Mouse (Mus musculus) cerebellum, adult 11 months (tissue): ENCODE measurements around the gene Xpnpep1.

Experiments used
- DNase-seq: peaks from one replicate; pipeline ENCODE4 v3.0.0; 2022

Gene Xpnpep1

DNA sequence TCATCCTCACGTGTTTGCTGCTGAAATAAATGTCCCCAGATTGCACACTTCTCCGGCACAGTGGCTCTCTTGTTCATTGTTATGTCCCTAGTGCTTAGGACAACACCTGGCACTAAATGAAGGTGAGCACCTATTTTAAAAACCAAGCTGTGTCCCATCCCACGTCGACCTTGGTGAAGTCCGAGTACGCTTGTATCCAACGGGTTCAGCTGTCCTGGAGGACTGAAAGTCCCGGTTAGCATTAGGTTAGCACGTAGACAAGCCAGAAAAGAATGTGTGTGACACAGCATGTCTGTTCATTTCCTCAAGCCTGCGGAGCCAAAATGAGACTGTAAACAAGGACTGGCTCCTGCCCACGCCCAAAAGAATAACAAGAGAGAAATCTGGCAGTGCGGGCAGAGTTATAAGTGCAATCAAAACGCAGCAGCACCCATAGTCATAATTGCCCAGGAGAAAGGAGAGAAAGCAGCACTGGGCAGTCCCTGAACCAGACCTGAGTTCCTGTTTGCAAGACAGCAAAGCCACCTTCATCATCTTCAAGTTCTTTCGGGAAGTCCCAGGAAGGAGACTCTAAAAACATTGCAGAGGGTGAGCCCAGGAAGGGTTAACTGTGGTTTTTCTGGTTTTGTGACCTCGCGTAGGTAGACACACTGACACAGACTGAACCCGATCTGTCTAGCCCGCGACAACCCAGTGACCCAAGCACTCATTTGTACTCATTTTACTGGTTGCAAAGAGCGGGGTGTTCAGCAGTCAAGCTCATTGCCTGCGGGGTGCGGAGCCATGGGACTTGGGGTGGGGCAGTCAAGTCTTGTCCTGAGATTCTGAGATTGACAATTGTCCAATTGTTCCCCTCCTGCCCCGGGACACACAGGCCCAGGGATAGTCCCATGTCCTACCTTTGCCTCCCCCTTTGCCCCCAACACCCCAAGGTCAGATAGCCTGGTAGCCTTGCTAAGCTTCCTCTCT, at the start of gene Xpnpep1:
TSS of gene Xpnpep1 (minus strand) at position 51 of the 969 bp plus-strand sequence.
- DNase-seq: no peak

DNA sequence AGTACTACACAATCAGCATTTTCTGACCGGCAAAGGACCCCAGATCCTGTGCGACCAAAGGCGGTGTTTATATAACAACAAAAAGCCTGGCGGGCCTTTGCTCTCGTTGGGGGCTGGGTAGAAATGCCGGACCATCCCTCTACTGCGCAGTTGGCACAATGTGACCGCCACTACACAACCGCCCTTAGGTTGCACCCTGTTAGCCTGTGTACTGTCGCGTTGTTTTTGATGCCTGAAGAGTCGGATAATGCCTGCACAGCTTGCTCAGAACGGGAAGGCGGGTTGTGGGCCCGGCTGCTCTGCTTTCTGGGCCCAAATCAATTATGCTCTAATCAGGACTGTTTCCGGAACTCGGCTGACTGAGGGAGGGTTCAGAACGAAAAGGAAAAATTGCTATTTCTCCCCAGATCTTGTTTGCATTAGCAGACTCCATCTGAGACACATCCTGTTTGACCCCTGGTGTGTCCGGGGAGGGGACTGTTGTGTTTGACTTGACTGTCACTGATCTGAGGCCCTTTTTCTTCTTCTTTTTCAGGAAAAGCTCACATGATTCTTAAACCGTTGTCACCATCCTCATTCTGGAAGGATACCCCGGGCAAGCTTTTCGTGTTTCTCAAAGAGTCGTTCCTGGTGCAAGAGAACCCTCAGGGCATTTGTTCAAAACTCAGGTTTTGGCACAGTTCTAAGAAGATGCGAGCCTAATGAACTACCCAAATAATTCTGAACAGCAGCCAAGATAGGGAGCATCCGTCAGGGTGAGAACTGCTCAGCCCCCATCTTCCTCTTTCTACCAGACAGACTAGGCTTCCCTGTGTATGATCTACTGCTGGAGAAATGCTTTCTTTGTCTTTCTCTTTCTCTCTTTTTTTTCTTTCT, 47.5 kb upstream of the Xpnpep1 start:
- DNase-seq: no peak

DNA sequence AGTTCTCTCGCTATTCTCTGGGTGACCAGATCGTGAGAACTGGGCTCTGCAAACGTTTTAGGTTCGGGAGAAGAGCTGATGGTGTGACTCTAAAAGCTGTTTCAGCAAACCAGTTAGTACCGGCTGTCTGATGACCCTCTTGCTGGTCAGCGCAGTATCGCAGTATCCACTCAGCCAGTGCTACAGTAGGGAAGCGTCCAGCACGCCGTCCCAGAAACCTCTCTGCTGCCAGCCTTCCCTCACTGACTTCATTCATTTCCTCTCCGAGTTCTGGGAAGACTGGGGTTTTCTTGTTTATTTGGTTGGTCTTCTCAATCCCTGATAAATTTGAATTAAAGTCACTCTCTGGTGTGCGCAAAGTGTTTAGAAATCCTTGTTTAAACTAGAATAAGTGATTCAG, 46.8 kb upstream of the Xpnpep1 start:
- DNase-seq: no peak

GRCm38 (mm10) chr19:53084735-53085134, 44.7 kb upstream of the Xpnpep1 start:
- DNase-seq: peak; percentile 45

GRCm38 (mm10) chr19:53082862-53083261, 42.8 kb upstream of the Xpnpep1 start:
- DNase-seq: no peak

- DNase-seq: no peak
Measured at GRCm38 (mm10) chr19:53081339-53081738, 41.3 kb upstream of the Xpnpep1 start.

DNA sequence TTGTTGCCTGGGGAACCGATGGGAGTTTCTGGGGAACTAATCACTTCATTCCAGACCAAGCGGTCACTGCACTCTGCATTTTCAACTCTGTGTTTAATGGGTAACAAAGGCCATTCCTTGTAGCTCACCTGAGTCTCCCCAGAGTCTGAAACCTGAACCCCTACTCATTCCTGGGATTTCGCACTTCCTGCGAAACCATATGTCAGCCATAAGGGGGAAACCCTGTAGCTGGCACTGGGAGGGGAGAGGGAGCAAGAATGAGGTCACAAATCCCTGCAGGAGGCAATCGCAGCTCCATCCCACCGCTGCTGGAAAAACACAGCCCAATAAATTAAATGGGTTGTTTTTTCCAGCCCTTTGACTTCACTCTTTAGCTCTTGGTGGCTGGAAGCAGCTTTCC, 40.9 kb upstream of the Xpnpep1 start:
- DNase-seq: peak; percentile 58

GRCm38 (mm10) chr19:53080487-53080886, 40.5 kb upstream of the Xpnpep1 start:
- DNase-seq: no peak

DNA sequence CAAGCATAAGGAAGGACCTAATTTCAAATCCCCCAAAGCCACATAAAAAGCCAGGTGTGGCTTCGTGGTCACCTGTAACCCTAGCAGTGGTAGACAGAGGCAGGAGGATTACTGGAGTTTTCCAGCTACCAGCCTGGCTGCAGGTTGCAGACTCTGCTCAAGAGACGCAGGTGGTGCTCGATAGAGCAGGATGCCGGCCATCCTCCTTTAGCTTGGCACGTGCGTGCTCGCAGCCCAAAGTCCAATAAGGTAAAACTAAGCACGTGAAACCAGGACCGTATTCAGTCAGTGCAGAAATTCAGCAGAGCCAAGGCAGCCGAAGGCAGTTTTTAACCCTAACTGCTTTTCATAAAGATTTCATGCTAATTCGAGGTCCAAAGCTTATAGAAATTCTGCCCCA, 40.0 kb upstream of the Xpnpep1 start:
- no peak for DNase-seq

- DNase-seq: peak; percentile 26
Measured at GRCm38 (mm10) chr19:53078271-53079085, 38.5 kb upstream of the Xpnpep1 start.

GRCm38 (mm10) chr19:53077278-53077677, 37.3 kb upstream of the Xpnpep1 start:
- no peak for DNase-seq

DNA sequence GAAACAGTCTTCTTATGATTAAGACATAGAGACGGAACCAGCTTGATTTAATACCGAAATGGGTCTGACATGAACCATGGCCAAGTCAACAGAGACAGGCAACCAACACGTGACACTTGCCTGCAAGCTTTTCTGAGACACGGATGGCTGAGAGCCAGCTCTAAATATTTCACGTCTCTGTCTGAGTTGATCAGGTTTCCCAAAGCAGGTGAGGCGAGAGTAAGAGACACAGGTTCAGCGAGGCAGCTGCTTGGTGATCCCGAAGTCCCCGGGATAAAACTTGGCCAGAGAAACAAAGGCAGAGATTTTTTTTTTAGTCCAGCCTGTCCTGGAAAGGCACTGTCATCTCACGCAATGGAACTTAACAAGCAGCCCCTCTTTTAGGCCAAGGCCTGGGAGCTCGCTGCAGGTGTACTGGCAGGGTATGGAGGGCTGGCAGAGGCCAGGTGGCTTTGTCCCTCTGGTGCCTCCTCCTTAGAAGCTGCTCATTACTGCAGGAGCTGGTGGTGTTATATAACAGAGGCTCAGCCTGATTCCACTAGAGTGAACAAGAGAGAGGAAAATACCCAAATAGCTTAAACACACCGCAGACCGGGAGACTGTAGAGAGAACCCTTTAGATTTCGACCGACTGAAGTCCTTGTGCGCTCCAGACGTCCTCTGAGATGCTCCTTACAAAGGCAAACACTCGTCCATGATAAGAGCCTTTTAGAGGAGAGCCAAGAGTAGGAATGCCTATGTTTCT, 36.4 kb upstream of the Xpnpep1 start:
- peak; percentile 90 for DNase-seq

- no peak for DNase-seq
Measured at GRCm38 (mm10) chr19:53075896-53076237, 35.9 kb upstream of the Xpnpep1 start.

- peak; percentile 30 for DNase-seq
Measured at GRCm38 (mm10) chr19:53074899-53075722, 35.1 kb upstream of the Xpnpep1 start.

GRCm38 (mm10) chr19:53073521-53073920, 33.5 kb upstream of the Xpnpep1 start:
- no peak for DNase-seq

- DNase-seq: no peak
Measured at GRCm38 (mm10) chr19:53072406-53072805, 32.4 kb upstream of the Xpnpep1 start.

- DNase-seq: no peak
Measured at GRCm38 (mm10) chr19:53071651-53072050, 31.6 kb upstream of the Xpnpep1 start.

DNA sequence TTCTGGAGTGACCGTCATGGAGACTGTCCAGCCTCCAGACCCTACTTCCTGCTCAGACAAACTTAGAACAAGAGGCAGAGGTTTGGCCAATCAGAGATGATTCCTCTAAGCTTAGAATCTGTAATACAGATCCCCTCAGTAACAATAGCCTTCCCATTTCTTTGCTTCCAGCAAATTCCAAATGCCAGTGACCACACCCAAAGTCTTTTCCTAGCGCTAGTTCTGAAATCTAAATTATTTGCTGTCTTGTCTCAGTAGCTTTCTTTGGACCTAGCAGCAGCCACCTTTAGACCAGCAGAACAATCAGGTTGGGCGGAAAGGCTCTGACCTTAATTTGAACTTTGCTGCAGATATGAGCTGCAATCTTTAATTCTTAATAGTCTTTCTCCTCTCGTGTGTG, 30.9 kb upstream of the Xpnpep1 start:
- DNase-seq: no peak

GRCm38 (mm10) chr19:53069451-53069850, 29.4 kb upstream of the Xpnpep1 start:
- DNase-seq: no peak

- no peak for DNase-seq
Measured at GRCm38 (mm10) chr19:53066934-53067333, 26.9 kb upstream of the Xpnpep1 start.

- no peak for DNase-seq
Measured at GRCm38 (mm10) chr19:53066531-53066930, 26.5 kb upstream of the Xpnpep1 start.
